31 mouse cellular contexts compared by ENCODE assay signal in the genomic region with DNA sequence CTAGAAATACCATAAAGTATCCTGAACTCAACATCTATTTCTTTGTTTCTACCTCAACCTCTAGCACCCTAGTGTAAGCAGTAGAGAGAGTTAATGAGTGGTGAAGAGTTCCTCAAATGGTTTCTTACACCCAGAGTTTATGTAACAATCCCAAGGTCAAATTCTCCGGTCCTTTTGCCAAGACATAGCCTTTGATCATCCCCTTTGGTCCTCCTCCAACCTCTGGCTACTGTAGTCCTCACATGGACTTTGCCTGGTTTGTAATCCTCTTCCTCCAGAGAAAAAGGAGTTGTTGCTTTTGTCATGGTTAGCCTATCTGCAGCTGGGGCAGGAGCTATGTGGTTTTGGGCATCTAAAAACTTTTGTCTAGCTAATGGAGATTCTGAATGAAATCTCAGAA. TPM values are rescaled to one million over a fixed set of nuclear protein-coding genes. Genes with fewer than 3 reads are reported as not detected.
DNase-seq lines count a peak whose midpoint lies in the region; ATAC-seq lines count a peak whose summit lies in the region.
"Had no signal": no experiment of that assay in that cellular context is flagged by ENCODE, and none has a peak within 500 bp of the region (broad histone marks: within the 10 kb centered on the region; RNA-seq: fewer than 3 reads in every experiment).

No protein-coding gene starts in this region.

- H3K27me3 ChIP-seq in kidney, embryonic 14.5 days (ENCODE audit: control insufficient read depth, insufficient read depth, low read length), result 0 out of 2 replicates have a peak, but pooled peaks cover 4% of the 10 kb centered on the region
- H3K27me3 ChIP-seq: embryonic facial prominence, embryonic 15.5 days; forebrain, embryonic 12.5 days; limb, embryonic 15.5 days; midbrain, embryonic 12.5 days; neural tube, embryonic 12.5 days had no signal

- H3K36me3 ChIP-seq in kidney, embryonic 14.5 days (ENCODE audit: control insufficient read depth, insufficient read depth, low read length), result peaks cover 10% of the 10 kb centered on the region; the same call in 1 of the 2 replicates

- intact Hi-C loops in heart, postnatal 36 days (cut with DNase I), result no loop called here

- H3K9ac ChIP-seq in kidney, embryonic 14.5 days (ENCODE audit: low read depth, low read length), result no peak overlapping the region
- H3K9ac ChIP-seq: embryonic facial prominence, embryonic 15.5 days; forebrain, embryonic 12.5 days; forebrain, postnatal 0 days; limb, embryonic 15.5 days; liver, embryonic 15.5 days; lung, embryonic 15.5 days; midbrain, embryonic 12.5 days; neural tube, embryonic 12.5 days had no signal

- WGBS in kidney, embryonic 14.5 days, result 86% methylated on average over 1 of the region's 1 CpGs

- H3K4me2 ChIP-seq in kidney, embryonic 14.5 days (replicated peaks; ENCODE audit: low read depth, low read length), result no peak overlapping the region
- H3K4me2 ChIP-seq: embryonic facial prominence, embryonic 15.5 days; forebrain, embryonic 12.5 days; limb, embryonic 15.5 days; liver, embryonic 15.5 days; lung, embryonic 15.5 days; midbrain, embryonic 12.5 days; neural tube, embryonic 12.5 days had no signal

- peaks cover 5% of the 10 kb centered on the region for H3K4me1 ChIP-seq in kidney, embryonic 14.5 days (ENCODE audit: control insufficient read depth, insufficient read depth, low read length)
- H3K4me1 ChIP-seq: neural tube, embryonic 12.5 days had no signal

- no peaks in the 10 kb centered on the region for H3K9me3 ChIP-seq in kidney, embryonic 14.5 days (ENCODE audit: control insufficient read depth, low read length)
- H3K9me3 ChIP-seq: embryonic facial prominence, embryonic 15.5 days; forebrain, embryonic 12.5 days; limb, embryonic 10.5 days; limb, embryonic 15.5 days; liver, embryonic 15.5 days; lung, embryonic 15.5 days; midbrain, embryonic 12.5 days; neural tube, embryonic 12.5 days had no signal

- H3K27ac ChIP-seq in kidney, embryonic 14.5 days (ENCODE audit: low read depth, low read length), result no peak overlapping the region
- H3K27ac ChIP-seq: embryonic facial prominence, embryonic 15.5 days; forebrain, embryonic 12.5 days; limb, embryonic 10.5 days; limb, embryonic 15.5 days; liver, embryonic 15.5 days; lung, embryonic 15.5 days; midbrain, embryonic 12.5 days; neural tube, embryonic 12.5 days had no signal

- DNase-seq in heart, adult 11 months, result peak; percentile 79
- DNase-seq in heart, postnatal 36 days, result no peak
- DNase-seq in kidney, adult 9 months, result peak; percentile 96
- peak; percentile 59 to 90 for DNase-seq in kidney, postnatal 36 days
- no peak for DNase-seq in ovary, postnatal 10 days (ENCODE audit: low spot score)
- DNase-seq: adrenal gland, adult 8-10 months; B cell, adult 2 months; cerebellum, adult 11 months; cerebellum, adult 9-11 months; forebrain, postnatal 0 days; gastrocnemius, postnatal 10 days; heart, postnatal 14 days; lung, postnatal 36 days had no signal

- no peak for ATAC-seq in kidney, embryonic 14.5 days (ENCODE audit: low FRiP score, low TSS enrichment)
- ATAC-seq: forebrain, postnatal 0 days; hindbrain, embryonic 16.5 days had no signal

- H3K4me3 ChIP-seq in kidney, embryonic 14.5 days (ENCODE audit: low read length), result no peak overlapping the region
- H3K4me3 ChIP-seq: embryonic facial prominence, embryonic 15.5 days; forebrain, embryonic 12.5 days; limb, embryonic 10.5 days; limb, embryonic 15.5 days; liver, embryonic 15.5 days; lung, embryonic 15.5 days; megakaryocyte, embryonic 14.5 days; midbrain, embryonic 12.5 days; myocyte; neural tube, embryonic 12.5 days had no signal

RNA-seq across cellular contexts. Expression of a gene that starts 1.7 kb away (rescaled TPM):
- 1 to 10 TPM; 7.4 to 8.4 TPM for total RNA-seq in heart, postnatal 36 days (2021)
- 11.7 and 12.9 TPM in 2 replicates for polyA plus RNA-seq in kidney, embryonic 14.5 days (2014; fragmentation: Nextera tagmentation; extraction: Ambion mirVana)

RNA-seq across cellular contexts. Expression of a gene that starts 2.4 kb away (rescaled TPM):
- total RNA-seq in heart, postnatal 36 days (2021), result 1 to 10 TPM; 2.9 to 4.2 TPM
- polyA plus RNA-seq in kidney, embryonic 14.5 days (2014; fragmentation: Nextera tagmentation; extraction: Ambion mirVana), result 7.5 and 9.5 TPM in 2 replicates

RNA-seq across cellular contexts. Expression of a gene that starts 11.1 kb away (rescaled TPM):
- 10 to 100 TPM; 17.4 to 20.8 TPM for total RNA-seq in heart, postnatal 36 days (2021)
- 44.3 and 61.7 TPM in 2 replicates for polyA plus RNA-seq in kidney, embryonic 14.5 days (2014; fragmentation: Nextera tagmentation; extraction: Ambion mirVana)

RNA-seq across cellular contexts. Expression of a gene that starts 29.3 kb away (rescaled TPM):
- total RNA-seq in heart, postnatal 36 days (2021), result 1,000 to 10,000 TPM; 2,318 to 2,864 TPM
- not detected in 2 replicates for polyA plus RNA-seq in kidney, embryonic 14.5 days (2014; fragmentation: Nextera tagmentation; extraction: Ambion mirVana)
- total RNA-seq: midbrain, postnatal 0 days had no signal
- polyA plus RNA-seq: intestine, embryonic 14.5 days; midbrain, embryonic 12.5 days; stomach, embryonic 14.5 days had no signal

RNA-seq across cellular contexts. Expression of a gene that starts 30.0 kb away (rescaled TPM):
- not detected for total RNA-seq in heart, postnatal 36 days (2021)
- 1.1 and 2.2 TPM in 2 replicates for polyA plus RNA-seq in kidney, embryonic 14.5 days (2014; fragmentation: Nextera tagmentation; extraction: Ambion mirVana)
- total RNA-seq: adrenal gland, adult 8-10 months; forebrain, postnatal 0 days; gastrocnemius, postnatal 10 days; heart, postnatal 14 days; left cerebral cortex, postnatal 10 days; midbrain, postnatal 0 days had no signal
- polyA plus RNA-seq: embryonic facial prominence, embryonic 15.5 days; forebrain, embryonic 12.5 days; hindbrain, embryonic 11.5 days; intestine, embryonic 14.5 days; large intestine, adult 2 months; limb, embryonic 15.5 days; midbrain, embryonic 12.5 days; midbrain, postnatal 0 days; myocyte; neural tube, embryonic 12.5 days had no signal

Comparison
In these comparisons a context has a peak if more than half of its experiments do, and no peak if none do; other contexts are left out.
1. DNase-seq: peak in heart, adult 11 months (single experiment), kidney, adult 9 months (single experiment) and kidney, postnatal 36 days (2 of 2); none in heart, postnatal 36 days (0 of 2) and ovary, postnatal 10 days (single experiment).